Mouse (Mus musculus) cerebellum, adult (tissue): ENCODE measurements around the gene Hist1h3c.
"Not testable (repeated sequence)": the region's sequence is repeated elsewhere in the genome, so short reads cannot be mapped to it uniquely, and the experiment has no call there.

Experiments
- ATAC-seq: cut with Nextera tagmentation; 2 replicates; pipeline ENCODE4 v1.9.2; 2017; ENCODE audit warnings: mild to moderate bottlenecking, moderate library complexity, mixed read lengths; ENCODE audit not compliant: insufficient number of reproducible peaks, low FRiP score, low TSS enrichment

Gene Hist1h3c

DNA sequence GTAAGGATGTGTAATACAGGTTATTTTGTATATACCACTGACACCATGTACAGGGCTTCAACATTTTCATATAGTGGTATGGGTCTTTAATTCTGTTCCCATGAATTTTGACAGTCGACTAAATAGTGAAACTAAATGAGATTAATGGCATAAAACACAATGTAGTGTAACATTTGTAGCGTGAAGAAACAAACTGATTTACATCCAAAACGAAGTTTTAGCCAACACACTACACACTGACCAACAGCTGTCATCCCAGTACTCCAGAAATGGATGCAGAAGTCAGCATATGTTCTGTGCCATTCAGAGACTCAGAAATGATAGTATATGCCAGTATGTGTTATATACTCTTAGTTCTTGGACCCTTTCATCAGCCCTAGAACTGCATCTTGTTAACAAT, 12.5 kb upstream of the Hist1h3c start:
- no peak for ATAC-seq

DNA sequence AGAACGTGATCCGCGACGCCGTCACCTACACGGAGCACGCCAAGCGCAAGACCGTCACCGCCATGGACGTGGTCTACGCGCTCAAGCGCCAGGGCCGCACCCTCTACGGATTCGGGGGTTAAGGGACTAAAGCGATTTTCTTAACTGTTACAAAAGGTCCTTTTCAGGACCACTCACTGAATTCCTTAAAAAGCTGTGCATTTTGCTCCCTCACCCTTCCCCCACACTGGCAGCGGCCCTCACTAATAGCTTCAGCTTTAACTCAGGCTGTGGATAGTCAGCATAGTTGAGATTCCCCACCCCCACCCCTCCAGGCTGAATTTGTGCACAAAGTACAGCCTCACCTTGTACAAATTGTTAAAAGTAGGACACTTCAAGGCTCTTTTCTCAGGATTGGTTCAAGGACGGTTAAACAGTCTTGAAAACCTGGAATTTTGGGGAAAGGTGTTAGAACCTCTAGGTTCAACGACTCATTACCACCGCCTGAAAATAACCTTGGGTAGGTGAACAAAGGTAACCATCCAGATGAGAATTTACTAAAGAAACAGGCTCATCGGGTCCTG, 11.9 kb upstream of the Hist1h3c start:
- no peak for ATAC-seq

- ATAC-seq: peak; percentile 69
Observed at GRCm38 (mm10) chr13:23756790-23757189, 11.4 kb upstream of the Hist1h3c start, which contains the start of gene Hist1h4b. Gene Hist1h4b, plus strand, starts transcription at chr13:23757013.

DNA sequence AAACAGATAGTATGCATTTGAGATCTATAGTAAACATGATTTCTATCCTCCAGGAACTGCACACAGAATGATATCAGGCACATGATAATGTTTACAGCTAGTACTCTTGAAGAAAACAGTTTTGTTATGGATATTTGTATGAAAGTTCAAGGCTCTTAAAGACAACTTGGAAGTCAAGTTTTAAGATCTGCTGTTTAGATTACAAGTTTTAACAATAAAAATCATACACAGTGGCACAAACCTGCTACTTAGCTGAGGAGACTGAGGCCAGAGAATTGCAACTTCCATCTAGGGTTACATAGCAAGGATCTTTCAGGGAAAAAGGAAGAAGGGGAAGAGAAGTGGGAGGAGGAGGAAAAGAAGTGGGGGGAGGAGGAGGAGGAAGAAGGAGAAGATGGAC, 9.6 kb upstream of the Hist1h3c start:
- ATAC-seq: no peak

GRCm38 (mm10) chr13:23753314-23754078, 8.1 kb upstream of the Hist1h3c start:
- no peak for ATAC-seq

GRCm38 (mm10) chr13:23752742-23753172, 7.4 kb upstream of the Hist1h3c start:
- no peak for ATAC-seq

DNA sequence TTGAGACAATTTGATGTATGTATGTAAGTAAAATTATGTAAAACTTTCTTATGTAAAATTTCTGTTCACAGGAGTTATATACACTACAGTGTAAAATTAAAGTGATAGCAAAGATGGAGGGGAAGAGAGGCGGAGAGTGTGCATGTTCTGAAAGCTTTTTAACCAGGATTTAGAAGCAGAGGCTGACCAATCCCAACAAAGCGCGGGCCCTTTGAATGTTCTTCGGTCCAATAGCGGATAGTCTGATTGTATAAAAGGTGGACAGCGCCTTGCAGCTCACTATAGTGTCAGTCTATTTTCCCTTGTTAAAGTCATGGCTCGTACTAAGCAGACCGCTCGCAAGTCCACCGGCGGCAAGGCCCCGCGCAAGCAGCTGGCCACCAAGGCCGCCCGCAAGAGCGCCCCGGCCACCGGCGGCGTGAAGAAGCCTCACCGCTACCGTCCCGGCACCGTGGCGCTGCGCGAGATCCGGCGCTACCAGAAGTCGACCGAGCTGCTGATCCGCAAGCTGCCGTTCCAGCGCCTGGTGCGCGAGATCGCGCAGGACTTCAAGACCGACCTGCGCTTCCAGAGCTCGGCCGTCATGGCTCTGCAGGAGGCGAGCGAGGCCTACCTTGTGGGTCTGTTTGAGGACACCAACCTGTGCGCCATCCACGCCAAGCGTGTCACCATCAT, 6.8 kb upstream of the Hist1h3c start, which contains the start of gene Hist1h3b:
Hist1h3b (plus strand) TSS at position 201 of the 675 bp plus-strand sequence.
- ATAC-seq: peak; percentile 53; the same call in 1 of the 2 replicates

GRCm38 (mm10) chr13:23751478-23751956, 6.1 kb upstream of the Hist1h3c start:
- no peak for ATAC-seq

DNA sequence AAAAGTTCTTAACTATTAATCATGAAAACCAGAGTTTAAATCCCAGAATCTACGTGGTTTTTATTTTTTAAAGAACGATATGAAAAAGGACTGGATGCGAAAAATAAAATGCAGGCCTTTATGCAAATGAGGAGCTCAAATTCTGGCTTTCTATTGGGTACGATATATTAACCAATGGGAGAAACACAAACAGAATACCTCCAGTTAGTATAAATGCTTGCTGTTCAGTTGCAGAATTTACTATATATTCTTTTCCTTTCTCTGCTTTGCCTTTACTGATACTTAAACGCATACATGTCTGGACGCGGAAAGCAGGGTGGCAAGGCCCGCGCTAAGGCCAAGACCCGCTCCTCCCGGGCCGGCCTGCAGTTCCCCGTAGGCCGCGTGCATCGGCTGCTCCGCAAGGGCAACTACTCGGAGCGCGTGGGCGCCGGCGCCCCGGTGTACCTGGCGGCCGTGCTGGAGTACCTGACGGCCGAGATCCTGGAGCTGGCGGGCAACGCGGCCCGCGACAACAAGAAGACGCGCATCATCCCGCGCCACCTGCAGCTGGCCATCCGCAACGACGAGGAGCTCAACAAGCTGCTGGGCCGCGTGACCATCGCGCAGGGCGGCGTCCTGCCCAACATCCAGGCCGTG, 5.6 kb upstream of the Hist1h3c start, which contains the start of gene Hist1h2ab:
Hist1h2ab (plus strand) TSS at position 288 of the 639 bp plus-strand sequence.
- ATAC-seq: not testable (repeated sequence)

- no peak for ATAC-seq
Observed at GRCm38 (mm10) chr13:23749563-23750121, 4.2 kb upstream of the Hist1h3c start.

DNA sequence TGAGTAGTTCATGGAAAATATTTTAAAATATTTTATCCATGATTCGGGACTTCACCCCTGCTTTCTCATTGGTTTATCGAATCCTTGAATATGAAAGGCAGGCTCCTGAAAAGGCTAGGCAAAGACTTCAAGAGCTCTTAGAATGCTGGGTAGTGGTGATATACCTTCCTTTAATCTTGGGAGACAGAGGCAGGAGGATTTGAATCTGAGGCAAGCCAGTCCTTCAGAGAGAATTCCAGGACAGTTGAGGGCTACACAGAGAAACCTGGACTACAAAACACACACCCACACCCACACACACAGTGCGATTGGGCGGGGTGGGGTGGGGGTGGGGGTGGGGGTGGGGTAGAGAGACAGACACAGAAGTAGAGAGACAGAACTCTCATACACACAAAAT, 2.5 kb upstream of the Hist1h3c start:
- ATAC-seq: no peak

- ATAC-seq: no peak
Observed at GRCm38 (mm10) chr13:23747081-23747891, 1.9 kb upstream of the Hist1h3c start.

DNA sequence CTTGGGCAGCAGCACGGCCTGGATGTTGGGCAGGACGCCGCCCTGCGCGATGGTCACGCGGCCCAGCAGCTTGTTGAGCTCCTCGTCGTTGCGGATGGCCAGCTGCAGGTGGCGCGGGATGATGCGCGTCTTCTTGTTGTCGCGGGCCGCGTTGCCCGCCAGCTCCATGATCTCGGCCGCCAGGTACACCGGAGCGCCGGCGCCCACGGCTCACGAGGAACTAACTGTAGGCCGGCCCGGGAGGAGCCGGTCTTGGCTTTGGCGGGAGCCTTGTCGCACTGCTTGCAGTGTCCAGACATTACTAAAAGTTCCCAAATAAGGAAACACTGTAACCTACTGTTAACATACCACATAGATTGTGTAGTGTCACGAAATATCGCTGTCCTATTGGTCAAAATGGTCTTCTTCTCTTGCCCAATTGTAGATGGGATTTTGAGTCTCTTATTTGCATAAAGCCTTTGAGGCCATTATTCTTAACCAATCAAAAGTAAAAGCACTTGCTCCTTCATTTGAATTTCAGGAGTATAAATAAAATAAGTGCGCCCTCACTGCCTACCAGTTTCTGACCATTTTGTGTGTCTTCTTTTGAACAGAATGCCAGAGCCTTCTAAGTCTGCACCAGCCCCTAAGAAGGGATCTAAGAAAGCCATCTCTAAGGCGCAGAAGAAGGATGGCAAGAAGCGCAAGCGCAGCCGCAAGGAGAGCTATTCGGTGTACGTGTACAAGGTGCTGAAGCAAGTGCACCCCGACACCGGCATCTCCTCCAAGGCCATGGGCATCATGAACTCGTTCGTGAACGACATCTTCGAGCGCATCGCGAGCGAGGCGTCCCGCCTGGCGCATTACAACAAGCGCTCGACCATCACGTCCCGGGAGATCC, 1.0 kb upstream of the Hist1h3c start, which contains the start of gene Hist1h2bb:
Hist1h2bb (plus strand) TSS at position 534 of the 880 bp plus-strand sequence.
- peak; percentile 99 for ATAC-seq

GRCm38 (mm10) chr13:23744421-23745380, 701 bp downstream of the Hist1h3c start:
- no peak for ATAC-seq

GRCm38 (mm10) chr13:23743963-23744362, 1.4 kb downstream of the Hist1h3c start:
- ATAC-seq: no peak

- ATAC-seq: no peak
Observed at GRCm38 (mm10) chr13:23743215-23743614, 2.2 kb downstream of the Hist1h3c start.

GRCm38 (mm10) chr13:23742007-23742406, 3.4 kb downstream of the Hist1h3c start:
- ATAC-seq: no peak
